Mouse (Mus musculus) thymus, adult 2 months (tissue): ENCODE measurements at regions not wholly inside any gene's neighbourhood (a gene's known extent, or its start where the extent isn't known, plus 50 kb on each side); places are given as distances from the start of the nearest gene placed in this dataset.

Experiments used
- DNase-seq: peaks from one replicate; pipeline ENCODE4 v3.0.0; 2021
- H3K27ac ChIP-seq: fragments of 200-500 bp; 2 replicates; pipeline ENCODE4 v1.5.1; 2012; ENCODE audit warnings: low read length, control low read depth; ENCODE audit not compliant: control insufficient read depth, insufficient read depth
- H3K27me3 ChIP-seq: fragments of 200-500 bp; 2 replicates; pipeline ENCODE4 v1.6.1; 2012; ENCODE audit warnings: mild to moderate bottlenecking, low read length, moderate library complexity, mixed read lengths; ENCODE audit not compliant: control insufficient read depth, insufficient read depth
- H3K36me3 ChIP-seq: fragments of 200-500 bp; 2 replicates; pipeline ENCODE4 v1.6.1; 2012; ENCODE audit warnings: mild to moderate bottlenecking, low read length, moderate library complexity; ENCODE audit not compliant: control insufficient read depth, insufficient read depth
- H3K4me1 ChIP-seq: fragments of 200-500 bp; replicated peaks from 2 replicates; pipeline ENCODE4 v1.6.1; 2012; ENCODE audit warnings: low read length; ENCODE audit not compliant: control insufficient read depth, insufficient read depth
- H3K4me3 ChIP-seq: fragments of 200-500 bp; 2 replicates; pipeline ENCODE4 v1.5.1; 2012; ENCODE audit warnings: mild to moderate bottlenecking, low read length, control low read depth, moderate library complexity; ENCODE audit not compliant: control insufficient read depth, insufficient read depth
- CTCF ChIP-seq: fragments of 200-500 bp; IDR thresholded peaks from 2 replicates; pipeline ENCODE4 v1.5.1; 2012; ENCODE audit warnings: mild to moderate bottlenecking, control low read depth, low read length, moderate library complexity, borderline replicate concordance; ENCODE audit not compliant: control insufficient read depth, poor library complexity, insufficient read depth; ENCODE audit errors: extremely low read depth
- POLR2A ChIP-seq: fragments of 200-500 bp; IDR thresholded peaks from 2 replicates; pipeline ENCODE4 v1.6.1; 2012; ENCODE audit warnings: mild to moderate bottlenecking, low read length, control low read depth, moderate library complexity; ENCODE audit not compliant: control insufficient read depth, poor library complexity, insufficient read depth; ENCODE audit errors: extremely low read depth
- WGBS: fragments of 180-500 bp; shearing (Covaris S2); methylation state at CpG from one replicate; pipeline ENCODE4 v1.1.7; 2018; 5-methylcytosine and 5-hydroxymethylcytosine counted together

DNA sequence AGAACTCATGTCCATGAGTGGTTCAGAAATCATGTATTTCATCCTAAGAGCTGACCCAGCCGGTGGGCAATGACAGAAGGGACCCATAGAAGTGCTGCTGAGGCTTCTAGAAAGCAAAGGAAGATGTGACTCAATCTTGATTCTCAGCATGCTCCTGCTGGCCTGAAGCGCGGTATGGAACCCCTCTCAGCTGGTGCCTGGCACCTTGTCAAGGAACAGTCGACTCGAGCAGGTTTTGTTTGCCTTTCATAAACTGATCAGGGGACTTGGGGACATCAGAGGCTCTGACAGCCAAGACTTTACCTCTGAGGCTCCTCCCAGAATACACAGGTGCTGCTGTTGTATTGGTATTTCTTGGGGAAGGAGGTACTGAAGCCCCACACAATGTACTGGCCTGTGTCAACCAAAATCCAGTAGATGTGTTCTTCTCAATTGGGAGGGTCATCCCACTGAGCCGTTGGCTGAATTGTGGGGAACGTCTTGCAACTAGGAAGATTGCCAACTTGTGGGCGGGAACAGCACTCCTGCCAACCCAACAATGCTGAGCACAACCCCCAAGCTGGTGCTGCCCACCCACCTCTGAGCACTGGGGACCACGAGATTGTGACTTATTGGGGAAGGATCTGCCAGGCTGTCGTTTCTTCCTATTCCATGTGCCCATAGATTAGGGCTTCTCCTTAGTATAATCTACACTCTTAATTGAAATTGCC, 344.4 kb downstream of the Bcl11a start:
- Histone ChIP-seq H3K27me3 (no peaks in the 10 kb centered on the region), H3K4me3 (no peak overlapping the region), H3K4me1 (no peaks in the 10 kb centered on the region), H3K27ac (no peak overlapping the region), H3K36me3 (no peaks in the 10 kb centered on the region)
- DNase-seq = no peak
- WGBS = 80% methylated on average over 10 of the region's 10 CpGs
- TF ChIP-seq CTCF = no peak
- no peak for TF ChIP-seq POLR2A

GRCm38 (mm10) chr11:24423278-24423677, 345.4 kb downstream of the Bcl11a start:
- no peak overlapping the region for H3K4me3 ChIP-seq
- WGBS = 45% methylated on average over 6 of the region's 6 CpGs
- TF ChIP-seq CTCF (no peak), POLR2A (no peak)

DNA sequence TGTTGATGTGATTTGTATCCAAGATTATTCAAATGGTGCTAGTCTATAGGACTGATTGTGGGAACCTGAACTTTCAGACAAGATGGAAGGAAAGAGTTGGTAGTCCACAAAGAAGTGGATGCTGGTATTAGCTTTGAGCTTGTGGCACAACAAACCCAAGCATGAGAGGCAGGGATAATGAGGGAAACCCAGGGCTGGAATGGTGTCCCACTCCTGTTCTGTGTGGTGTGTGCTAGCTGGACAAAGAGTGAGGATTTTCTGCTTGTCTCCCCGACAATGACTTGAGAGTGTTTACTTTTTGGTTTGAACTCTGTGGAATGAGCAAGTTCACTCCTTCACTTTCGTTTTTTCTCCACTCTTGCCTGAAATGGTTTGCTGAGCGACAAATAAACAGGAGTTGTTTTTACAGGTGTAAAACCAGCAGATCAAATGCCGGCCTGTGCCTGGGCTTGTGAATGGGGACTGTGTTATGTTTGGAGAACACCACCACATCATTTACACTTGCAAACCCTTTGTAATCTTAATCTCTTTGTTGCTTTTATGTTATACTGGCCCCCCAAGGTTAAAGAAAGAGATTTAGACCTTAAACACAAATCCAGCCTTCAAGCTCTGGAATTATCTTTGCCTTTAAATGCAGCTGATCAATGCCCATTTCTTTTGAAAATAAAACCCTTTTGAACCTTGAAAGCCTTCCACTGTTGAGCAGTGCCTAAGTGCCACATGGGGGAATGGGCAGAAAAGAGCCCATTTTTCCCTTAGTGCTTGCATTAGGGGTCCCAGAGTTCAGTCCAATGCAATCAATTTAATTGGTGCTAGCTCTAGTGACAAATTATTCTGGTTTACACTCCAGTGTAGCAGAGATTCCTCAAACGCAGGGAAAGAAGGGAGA, 349.4 kb downstream of the Bcl11a start:
- 90% methylated on average over 5 of the region's 5 CpGs for WGBS
- no peak for DNase-seq

More at GRCm38 (mm10) chr11:24423278-24423677, 345.4 kb downstream of the Bcl11a start:
- H3K36me3 ChIP-seq = no peaks in the 10 kb centered on the region
- H3K4me1 ChIP-seq = no peaks in the 10 kb centered on the region
- DNase-seq = no peak
- H3K27ac ChIP-seq = no peak overlapping the region
- no peaks in the 10 kb centered on the region for H3K27me3 ChIP-seq

DNA sequence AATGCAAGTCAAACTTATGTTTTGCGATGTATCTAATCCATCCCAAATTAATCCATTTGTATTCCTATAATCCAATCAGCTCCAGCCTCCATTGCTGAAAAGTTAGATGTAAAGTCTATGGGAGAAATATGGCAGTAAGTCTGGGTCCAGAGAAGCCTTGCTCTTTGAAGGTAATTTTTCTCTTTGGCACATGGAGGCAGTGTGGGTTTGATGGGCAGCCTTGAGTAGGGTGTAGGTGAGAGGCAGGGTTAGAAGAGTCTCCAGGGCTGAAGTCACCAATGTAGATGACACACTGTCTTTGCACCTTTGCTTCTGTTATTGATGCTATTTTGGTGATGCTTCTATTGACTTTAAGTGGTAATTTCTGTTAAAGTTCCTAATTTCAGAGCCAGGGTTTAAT, 370.8 kb downstream of the Bcl11a start:
- no peaks in the 10 kb centered on the region for H3K36me3 ChIP-seq
- no peaks in the 10 kb centered on the region for H3K4me1 ChIP-seq
- no peaks in the 10 kb centered on the region for H3K27me3 ChIP-seq
- 97% methylated on average over 1 of the region's 1 CpGs for WGBS
- no peak overlapping the region for H3K4me3 ChIP-seq
- no peak for DNase-seq
- no peak for TF ChIP-seq CTCF
- H3K27ac ChIP-seq = no peak overlapping the region

More for the DNA sequence above, 349.4 kb downstream of the Bcl11a start:
- H3K4me3 ChIP-seq = no peak overlapping the region
- H3K27ac ChIP-seq = no peak overlapping the region
- no peaks in the 10 kb centered on the region for H3K4me1 ChIP-seq
- no peaks in the 10 kb centered on the region for H3K36me3 ChIP-seq
- TF ChIP-seq POLR2A (no peak), CTCF (no peak)
- H3K27me3 ChIP-seq = no peaks in the 10 kb centered on the region

- H3K27me3 ChIP-seq = no peaks in the 10 kb centered on the region
- H3K4me3 ChIP-seq = no peak overlapping the region
- WGBS = 92% methylated on average over 7 of the region's 7 CpGs
- no peak overlapping the region for H3K27ac ChIP-seq
- TF ChIP-seq POLR2A = no peak
- TF ChIP-seq CTCF = no peak
- no peaks in the 10 kb centered on the region for H3K36me3 ChIP-seq
- no peaks in the 10 kb centered on the region for H3K4me1 ChIP-seq
- DNase-seq = no peak
Observed at GRCm38 (mm10) chr11:24452267-24452666, 374.4 kb downstream of the Bcl11a start.

DNA sequence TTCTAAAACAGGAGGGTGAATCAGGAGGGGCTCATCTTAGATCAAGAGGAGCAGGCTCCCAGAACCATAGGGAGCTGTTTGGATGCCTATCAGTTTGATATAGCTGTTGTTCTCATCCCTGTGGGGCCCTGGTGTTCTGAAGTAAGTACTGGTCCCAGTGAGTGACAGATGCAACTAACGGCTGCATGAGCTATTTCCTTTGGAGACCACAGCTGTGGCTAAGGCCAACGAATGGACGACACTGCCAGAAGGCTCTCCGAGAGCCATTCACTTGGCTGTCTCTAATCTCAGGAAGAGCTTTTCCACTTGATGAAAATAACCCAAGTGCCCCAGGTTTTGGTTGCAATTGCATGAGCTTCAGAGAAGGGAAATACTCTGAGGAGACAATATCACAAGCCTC, 386.8 kb downstream of the Bcl11a start:
- H3K27me3 ChIP-seq = no peaks in the 10 kb centered on the region
- H3K4me3 ChIP-seq = no peak overlapping the region
- no peak for DNase-seq
- TF ChIP-seq POLR2A = no peak
- TF ChIP-seq CTCF = no peak
- H3K27ac ChIP-seq = no peak overlapping the region
- WGBS = 25% methylated on average over 4 of the region's 4 CpGs
- no peaks in the 10 kb centered on the region for H3K36me3 ChIP-seq
- no peaks in the 10 kb centered on the region for H3K4me1 ChIP-seq
